Mouse (Mus musculus) forebrain, embryonic 14.5 days (tissue): Measurements from ENCODE around the gene Wbp2. TPM values are rescaled to one million over a fixed set of nuclear protein-coding genes. Genes with fewer than 3 reads are reported as not detected.
"Not testable (repeated sequence)": the region's sequence is repeated elsewhere in the genome, so short reads cannot be mapped to it uniquely, and the experiment has no call there.

Source experiments
- ATAC-seq: fragments of 200-750 bp; cut with Nextera tagmentation; 2 replicates; pipeline ENCODE4 v1.8.0; 2017; ENCODE audit warnings: mild to moderate bottlenecking, moderate library complexity
- DNase-seq: peaks from one replicate; pipeline ENCODE4 v3.0.0-alpha.2; 2015; ENCODE audit warnings: low spot score
- H3K27ac ChIP-seq: fragments of 300-500 bp; sonication (generic); 2 replicates; pipeline ENCODE4 v1.5.1; 2014; ENCODE audit warnings: low read depth, mild to moderate bottlenecking, control low read depth, low read length, moderate library complexity
- H3K27me3 ChIP-seq: fragments of 300-500 bp; sonication (generic); replicated peaks from 2 replicates; pipeline ENCODE4 v1.6.1; 2014; ENCODE audit warnings: low read length, control low read depth, mixed read lengths; ENCODE audit not compliant: control insufficient read depth, insufficient read depth
- H3K36me3 ChIP-seq: fragments of 300-500 bp; sonication (generic); 2 replicates; pipeline ENCODE4 v1.6.1; 2014; ENCODE audit warnings: low read length, control low read depth; ENCODE audit not compliant: control insufficient read depth, insufficient read depth
- H3K4me1 ChIP-seq: fragments of 300-500 bp; sonication (generic); 2 replicates; pipeline ENCODE4 v1.6.1; 2014; ENCODE audit warnings: antibody characterized with exemption, low read length, control low read depth; ENCODE audit not compliant: control insufficient read depth, insufficient read depth
- H3K4me2 ChIP-seq: fragments of 300-500 bp; sonication (generic); 2 replicates; pipeline ENCODE4 v1.6.1; 2014; ENCODE audit warnings: mild to moderate bottlenecking, control low read depth, low read length
- H3K4me3 ChIP-seq: fragments of 300-500 bp; sonication (generic); 2 replicates; pipeline ENCODE4 v1.5.1; 2014; ENCODE audit warnings: low read depth, low read length, control low read depth
- H3K9ac ChIP-seq: fragments of 300-500 bp; sonication (generic); 2 replicates; pipeline ENCODE4 v1.6.1; 2014; ENCODE audit warnings: mild to moderate bottlenecking, low read length, control low read depth, moderate library complexity
- H3K9me3 ChIP-seq: fragments of 300-500 bp; sonication (generic); replicated peaks from 2 replicates; pipeline ENCODE4 v1.6.1; 2016; ENCODE audit warnings: low read length, control low read depth, mixed read lengths; ENCODE audit not compliant: control insufficient read depth
- WGBS: fragments of 180-500 bp; shearing (Covaris S2); extraction: QIAGEN DNeasy Blood & Tissue Kit; methylation state at CpG from one replicate; pipeline ENCODE4 v1.1.7; 2014; 5-methylcytosine and 5-hydroxymethylcytosine counted together
- polyA plus RNA-seq: library from polyadenylated mRNA; unstranded; fragments of >200 nt; fragmentation: Nextera tagmentation; extraction: Ambion mirVana; gene quantifications from 2 replicates; pipeline ENCODE4 v1.2.1, GENCODE M21; 2014

The Wbp2 gene
- polyA plus RNA-seq, 1 experiment from 2014 or later: 145 TPM

GRCm38 (mm10) chr11:116129091-116129790 is 42.4 kb upstream of the Wbp2 start:
- Histone ChIP-seq H3K4me2 (no peak overlapping the region), H3K9me3 (no peaks in the 10 kb centered on the region), H3K27me3 (no peaks in the 10 kb centered on the region), H3K27ac (no peak overlapping the region), H3K4me1 (peaks cover 2% of the 10 kb centered on the region; the same call in 1 of the 2 replicates), H3K4me3 (no peak overlapping the region), H3K36me3 (peaks cover 28% of the 10 kb centered on the region), H3K9ac (no peak overlapping the region)
- ATAC-seq (no peak), DNase-seq (no peak)
- 91% methylated on average over 9 of the region's 9 CpGs for WGBS

- Histone ChIP-seq H3K9ac (no peak overlapping the region), H3K4me1 (peaks cover 2% of the 10 kb centered on the region; the same call in 1 of the 2 replicates), H3K4me3 (no peak overlapping the region), H3K27me3 (no peaks in the 10 kb centered on the region), H3K4me2 (no peak overlapping the region), H3K36me3 (peaks cover 18% of the 10 kb centered on the region), H3K9me3 (no peaks in the 10 kb centered on the region), H3K27ac (no peak overlapping the region)
- DNase-seq (no peak), ATAC-seq (no peak)
- 74% methylated on average over 9 of the region's 9 CpGs for WGBS
Observed at GRCm38 (mm10) chr11:116127986-116128385, 41.2 kb upstream of the Wbp2 start.

GRCm38 (mm10) chr11:116127156-116127980 is 40.6 kb upstream of the Wbp2 start, which contains the start of gene Trim47:
TSS of gene Trim47 (minus strand) at chr11:116127210.
- 25% methylated on average over 23 of the region's 23 CpGs for WGBS
- Histone ChIP-seq H3K36me3 (peaks cover 12% of the 10 kb centered on the region), H3K4me1 (peaks cover 2% of the 10 kb centered on the region; the same call in 1 of the 2 replicates), H3K9ac (no peak within 1 kb of the TSS; the same call in 1 of the 2 replicates), H3K9me3 (no peaks in the 10 kb centered on the region), H3K4me3 (no peak within 1 kb of the TSS), H3K27me3 (no peaks in the 10 kb centered on the region), H3K4me2 (no peak within 1 kb of the TSS; the same call in 1 of the 2 replicates), H3K27ac (no peak within 1 kb of the TSS)
- ATAC-seq (no peak), DNase-seq (no peak)

GRCm38 (mm10) chr11:116126261-116126660 is 39.5 kb upstream of the Wbp2 start:
- DNase-seq (no peak), ATAC-seq (no peak)
- H3K36me3 ChIP-seq: 0 out of 2 replicates have a peak, but pooled peaks cover 6% of the 10 kb centered on the region
- no peak overlapping the region for H3K27ac ChIP-seq
- WGBS: 95% methylated on average over 15 of the region's 15 CpGs
- H3K9me3 ChIP-seq: no peaks in the 10 kb centered on the region
- H3K4me3 ChIP-seq: no peak overlapping the region
- H3K27me3 ChIP-seq: no peaks in the 10 kb centered on the region
- H3K4me2 ChIP-seq: no peak overlapping the region
- H3K9ac ChIP-seq: no peak overlapping the region
- peaks cover 2% of the 10 kb centered on the region; the same call in 1 of the 2 replicates for H3K4me1 ChIP-seq

GRCm38 (mm10) chr11:116121731-116122245 is 35.0 kb upstream of the Wbp2 start:
- H3K4me1 ChIP-seq, H3K9ac ChIP-seq, H3K4me3 ChIP-seq, ATAC-seq, H3K27ac ChIP-seq, H3K4me2 ChIP-seq, H3K27me3 ChIP-seq, DNase-seq, H3K9me3 ChIP-seq, H3K36me3 ChIP-seq: not testable (repeated sequence)
- 90% methylated on average over 8 of the region's 8 CpGs for WGBS

GRCm38 (mm10) chr11:116117819-116118218 is 31.0 kb upstream of the Wbp2 start:
- no peak for DNase-seq
- no peak for ATAC-seq
- Histone ChIP-seq H3K4me1 (no peaks in the 10 kb centered on the region), H3K36me3 (no peaks in the 10 kb centered on the region), H3K4me2 (no peak overlapping the region), H3K9ac (no peak overlapping the region), H3K27me3 (no peaks in the 10 kb centered on the region), H3K4me3 (no peak overlapping the region), H3K9me3 (no peaks in the 10 kb centered on the region), H3K27ac (no peak overlapping the region)

GRCm38 (mm10) chr11:116117241-116117640 is 30.4 kb upstream of the Wbp2 start:
- no peak overlapping the region for H3K9ac ChIP-seq
- no peak overlapping the region for H3K4me3 ChIP-seq
- H3K27me3 ChIP-seq: no peaks in the 10 kb centered on the region
- no peak overlapping the region for H3K27ac ChIP-seq
- no peaks in the 10 kb centered on the region for H3K36me3 ChIP-seq
- H3K9me3 ChIP-seq: no peaks in the 10 kb centered on the region
- 73% methylated on average over 12 of the region's 12 CpGs for WGBS
- DNase-seq: no peak
- no peak overlapping the region for H3K4me2 ChIP-seq
- ATAC-seq: no peak
- no peaks in the 10 kb centered on the region for H3K4me1 ChIP-seq

GRCm38 (mm10) chr11:116111611-116112203 is 24.9 kb upstream of the Wbp2 start:
- Histone ChIP-seq H3K27ac (no peak overlapping the region), H3K36me3 (no peaks in the 10 kb centered on the region), H3K4me2 (no peak overlapping the region), H3K4me1 (peaks cover 2% of the 10 kb centered on the region; the same call in 1 of the 2 replicates), H3K27me3 (peaks cover 51% of the 10 kb centered on the region), H3K9ac (no peak overlapping the region), H3K4me3 (no peak overlapping the region), H3K9me3 (no peaks in the 10 kb centered on the region)
- DNase-seq (no peak), ATAC-seq (no peak)
- WGBS: 83% methylated on average over 19 of the region's 19 CpGs
